Mouse (Mus musculus): ENCODE measurements around the gene Mtfmt.

- TF ChIP-seq CTCF (IDR thresholded peaks at IDR 0.05; ENCODE audit: extremely low read depth, insufficient read length, insufficient replicate concordance, low read depth, low read length) (peak; percentile 87; the same call in 1 of the 2 replicates), POLR2A (IDR thresholded peaks at IDR 0.05; ENCODE audit: low read depth, low read length) (no peak)
Observed at GRCm38 (mm10) chr9:65392638-65393364, 42.8 kb upstream of the Mtfmt start.

Measured in small intestine, adult 2 months (tissue).